Mouse (Mus musculus) heart, adult 2 months (tissue): ENCODE measurements around the gene H2afx.

Source experiments
- CTCF ChIP-seq: fragments of 200-600 bp; IDR thresholded peaks from 2 replicates; pipeline ENCODE4 v1.8.1; 2022; ENCODE audit warnings: antibody characterized with exemption, mild to moderate bottlenecking, moderate library complexity
- POLR2A ChIP-seq: fragments of 200-500 bp; IDR thresholded peaks from 2 replicates; pipeline ENCODE4 v1.6.1; 2011; ENCODE audit warnings: mild to moderate bottlenecking, low read depth, low read length, control low read depth; ENCODE audit not compliant: insufficient read depth

DNA sequence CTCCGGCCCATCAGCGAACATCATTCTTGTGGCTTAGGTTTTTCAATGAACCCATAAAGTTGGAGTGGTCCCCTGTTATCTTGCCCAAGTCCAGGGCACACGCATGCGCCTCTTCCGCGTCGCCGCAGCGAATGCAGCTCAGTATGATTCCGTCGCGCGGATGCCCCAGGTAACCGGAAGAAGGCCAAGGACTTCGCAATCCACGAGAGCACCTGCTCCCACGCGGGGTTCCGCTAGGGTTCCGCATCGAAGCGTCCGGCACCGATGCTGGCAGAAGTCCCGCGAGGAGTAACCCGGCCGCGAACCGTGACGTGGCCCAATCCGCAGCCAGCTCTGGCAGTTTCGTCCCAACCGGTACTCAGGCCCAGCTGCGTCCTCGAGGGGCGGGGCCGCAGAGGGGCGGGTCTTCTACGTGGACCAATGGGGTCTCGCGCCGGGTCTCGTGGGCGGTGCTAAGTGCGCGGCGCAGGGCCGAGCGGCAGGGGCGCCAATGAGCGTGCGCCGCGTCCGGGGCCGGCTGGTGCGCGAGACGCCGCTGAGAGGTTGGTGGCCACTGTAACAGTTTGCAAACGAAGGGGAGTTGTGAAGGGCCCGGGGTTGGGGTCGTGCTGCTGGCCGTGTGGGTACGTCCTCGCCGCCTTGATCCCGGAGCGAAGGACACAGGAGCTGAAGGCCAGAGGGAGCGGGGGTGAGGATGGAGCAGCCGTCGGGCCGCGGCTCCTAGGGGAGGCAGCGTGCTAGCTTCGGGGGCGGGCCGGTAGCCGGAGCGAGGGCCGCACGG, 44.8 kb downstream of the H2afx start, which contains the start of gene Hyou1:
- TF ChIP-seq CTCF (peak; percentile 69), POLR2A (peak; percentile 86)
